ENCODE assay signal across 12 mouse cellular contexts in the genomic region with DNA sequence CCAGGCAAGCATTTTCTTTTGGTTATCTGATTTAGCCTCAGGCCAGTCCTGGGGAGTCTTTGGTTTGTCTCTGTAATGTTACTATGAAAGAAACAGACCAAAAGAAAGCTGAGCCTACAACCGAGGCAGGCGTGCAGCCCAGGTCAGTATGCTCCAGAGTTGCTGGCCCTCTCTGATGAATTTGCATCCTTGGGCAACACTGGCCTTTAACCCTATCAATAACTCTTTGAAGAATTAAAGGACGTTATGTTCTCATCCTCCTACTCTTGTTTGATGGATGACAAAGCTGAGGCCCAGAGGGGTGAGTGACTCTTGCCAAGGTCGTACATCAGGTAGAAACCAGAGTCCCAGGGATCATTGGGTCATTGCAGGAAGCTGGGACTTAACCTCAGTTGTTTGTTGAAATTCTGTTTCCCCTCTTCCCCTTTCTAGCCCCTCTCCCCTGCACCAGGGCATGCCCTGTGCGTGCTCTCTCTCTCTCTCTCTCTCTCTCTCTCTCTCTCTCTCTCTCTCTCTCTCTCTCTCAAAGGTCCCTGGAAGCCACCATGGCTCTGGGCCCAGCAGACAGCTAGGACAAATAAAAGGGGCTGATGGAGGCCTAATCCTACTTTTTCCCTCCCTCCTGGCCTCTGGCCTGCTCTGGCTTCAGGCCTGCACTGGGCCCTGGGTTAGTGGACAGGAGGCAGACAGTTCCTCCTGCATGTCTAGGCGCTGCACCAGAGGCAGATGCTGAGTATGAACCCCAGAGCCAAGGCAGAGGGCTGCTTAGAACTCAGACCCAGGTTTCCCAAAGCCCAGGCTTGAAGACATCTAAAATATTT. TPM values are rescaled to one million over a fixed set of nuclear protein-coding genes. Genes with fewer than 3 reads are reported as not detected.
DNase-seq lines count a peak whose midpoint lies in the region; ATAC-seq and TF ChIP-seq lines count a peak whose summit lies in the region.
"Had no signal": no experiment of that assay in that cellular context is flagged by ENCODE, and none has a peak within 500 bp of the region (broad histone marks: within the 10 kb centered on the region; RNA-seq: fewer than 3 reads in every experiment).

No protein-coding gene starts in this region.

- no peak for TF ChIP-seq CTCF in brain, embryonic 14.5 days (IDR thresholded peaks at IDR 0.05; ENCODE audit: borderline replicate concordance, extremely low read depth, insufficient read depth, insufficient read length)

- peaks cover 74% of the 10 kb centered on the region for H3K4me1 ChIP-seq in kidney, embryonic 15.5 days
- peaks cover 46% of the 10 kb centered on the region for H3K4me1 ChIP-seq in liver, embryonic 16.5 days (ENCODE audit: control insufficient read depth, low read depth, low read length)

- H3K27me3 ChIP-seq in kidney, embryonic 15.5 days, result 0 out of 2 replicates have a peak, but pooled peaks cover 5% of the 10 kb centered on the region
- H3K27me3 ChIP-seq in liver, embryonic 16.5 days (ENCODE audit: control insufficient read depth, insufficient read depth, low read depth, low read length), result no peaks in the 10 kb centered on the region

- DNase-seq in cerebellum, adult 9-11 months, result peak; percentile 63
- DNase-seq in kidney, postnatal 14 days, result no peak
- peak; percentile 40 for DNase-seq in brain, embryonic 14.5 days (ENCODE audit: low read depth)
- no peak for DNase-seq in right cerebral cortex, postnatal 14 days
- DNase-seq in spleen, adult 12 weeks (ENCODE audit: low spot score), result no peak
- DNase-seq: lung, embryonic 14.5 days had no signal

- ATAC-seq in cerebellum, adult (ENCODE audit: insufficient number of reproducible peaks, low FRiP score, low TSS enrichment), result no peak
- no peak for ATAC-seq in kidney, embryonic 15.5 days (replicated peaks; ENCODE audit: low FRiP score)
- peak; percentile 39 for ATAC-seq in liver, embryonic 16.5 days (ENCODE audit: low read depth)
- ATAC-seq: midbrain, embryonic 16.5 days had no signal

- H3K4me3 ChIP-seq in kidney, embryonic 15.5 days (replicated peaks), result no peak overlapping the region
- no peak overlapping the region; the same call in 1 of the 2 replicates for H3K4me3 ChIP-seq in liver, embryonic 16.5 days (ENCODE audit: low read depth, low read length)
- H3K4me3 ChIP-seq: embryonic facial prominence, embryonic 13.5 days had no signal

- H3K9me3 ChIP-seq in kidney, embryonic 15.5 days (replicated peaks), result no peaks in the 10 kb centered on the region
- H3K9me3 ChIP-seq in liver, embryonic 16.5 days (replicated peaks; ENCODE audit: control insufficient read depth, low read length), result no peaks in the 10 kb centered on the region
- H3K9me3 ChIP-seq: embryonic facial prominence, embryonic 13.5 days had no signal

- no peak overlapping the region for H3K27ac ChIP-seq in kidney, embryonic 15.5 days
- H3K27ac ChIP-seq in liver, embryonic 16.5 days (ENCODE audit: low read length), result peak overlapping the region; percentile 86
- H3K27ac ChIP-seq: embryonic facial prominence, embryonic 13.5 days; hindbrain, embryonic 14.5 days had no signal

- no peak for TF ChIP-seq POLR2A in brain, embryonic 14.5 days (IDR thresholded peaks at IDR 0.05; ENCODE audit: borderline replicate concordance, extremely low read depth, insufficient read depth, insufficient read length, poor library complexity, severe bottlenecking)

- peaks cover 9% of the 10 kb centered on the region for H3K36me3 ChIP-seq in kidney, embryonic 15.5 days
- no peaks in the 10 kb centered on the region; the same call in 1 of the 2 replicates for H3K36me3 ChIP-seq in liver, embryonic 16.5 days (ENCODE audit: control insufficient read depth, insufficient read depth)
- H3K36me3 ChIP-seq: embryonic facial prominence, embryonic 13.5 days had no signal

- H3K4me2 ChIP-seq in kidney, embryonic 15.5 days, result peak overlapping the region; percentile 82; the same call in 1 of the 2 replicates
- peak overlapping the region; percentile 93 for H3K4me2 ChIP-seq in liver, embryonic 16.5 days (ENCODE audit: low read depth, low read length)
- H3K4me2 ChIP-seq: embryonic facial prominence, embryonic 13.5 days; hindbrain, embryonic 14.5 days had no signal

- H3K9ac ChIP-seq in kidney, embryonic 15.5 days, result no peak overlapping the region
- no peak overlapping the region for H3K9ac ChIP-seq in liver, embryonic 16.5 days (ENCODE audit: low read depth, low read length)
- H3K9ac ChIP-seq: embryonic facial prominence, embryonic 13.5 days; hindbrain, embryonic 14.5 days; lung, embryonic 14.5 days had no signal

- WGBS in kidney, embryonic 15.5 days, result 48% methylated on average over 5 of the region's 6 CpGs
- 47% methylated on average over 6 of the region's 6 CpGs for WGBS in liver, embryonic 16.5 days (ENCODE audit: insufficient replicate concordance)

RNA-seq across cellular contexts. Expression of gene Stard10, which starts 7.5 kb away (rescaled TPM):
- polyA plus RNA-seq in kidney, embryonic 15.5 days (2015; fragmentation: Nextera tagmentation; extraction: Ambion mirVana), result 55.4 and 58.5 TPM in 2 replicates
- 11.6 and 17.9 TPM in 2 replicates for polyA plus RNA-seq in brain, embryonic 14.5 days (2012; rRNA removed)
- polyA plus RNA-seq in liver, embryonic 16.5 days (2015; fragmentation: Nextera tagmentation; extraction: Ambion mirVana), result 128 and 142 TPM in 2 replicates

RNA-seq across cellular contexts. Expression of gene Atg16l2, which starts 22.3 kb away (rescaled TPM):
- polyA plus RNA-seq in kidney, embryonic 15.5 days (2015; fragmentation: Nextera tagmentation; extraction: Ambion mirVana), result 17.4 and 18.5 TPM in 2 replicates
- 21.6 and 29.6 TPM in 2 replicates for polyA plus RNA-seq in brain, embryonic 14.5 days (2012; rRNA removed)
- polyA plus RNA-seq in liver, embryonic 16.5 days (2015; fragmentation: Nextera tagmentation; extraction: Ambion mirVana), result 7.2 and 7.6 TPM in 2 replicates

RNA-seq across cellular contexts. Expression of gene Arap1, which starts 23.5 kb away (rescaled TPM):
- polyA plus RNA-seq in kidney, embryonic 15.5 days (2015; fragmentation: Nextera tagmentation; extraction: Ambion mirVana), result 78.9 and 97.1 TPM in 2 replicates
- 13.1 and 17.1 TPM in 2 replicates for polyA plus RNA-seq in brain, embryonic 14.5 days (2012; rRNA removed)
- 17.3 and 22.5 TPM in 2 replicates for polyA plus RNA-seq in liver, embryonic 16.5 days (2015; fragmentation: Nextera tagmentation; extraction: Ambion mirVana)

Comparison
In these comparisons a context has a peak if more than half of its experiments do, and no peak if none do; other contexts are left out.
1. DNase-seq: peak in cerebellum, adult 9-11 months (single experiment) and brain, embryonic 14.5 days (single experiment); none in kidney, postnatal 14 days (single experiment), right cerebral cortex, postnatal 14 days (single experiment) and spleen, adult 12 weeks (single experiment).